Mouse (Mus musculus) liver, postnatal 0 days (tissue): Measurements from ENCODE around the gene Ssr2. TPM values are rescaled to one million over a fixed set of nuclear protein-coding genes. Genes with fewer than 3 reads are reported as not detected.

ENCODE experiments used
- ATAC-seq: fragments of 200-750 bp; cut with Nextera tagmentation; 2 replicates; pipeline ENCODE4 v1.8.0; 2017; ENCODE audit warnings: mild to moderate bottlenecking, moderate library complexity
- DNase-seq: peaks from one replicate; pipeline ENCODE4 v3.0.0-alpha.2; 2016
- H3K27ac ChIP-seq: fragments of 300-500 bp; sonication (generic); 2 replicates; pipeline ENCODE4 v1.5.1; 2014; ENCODE audit warnings: antibody characterized with exemption, moderate library complexity, mild to moderate bottlenecking, low read depth
- H3K27me3 ChIP-seq: fragments of 300-500 bp; sonication (generic); 2 replicates; pipeline ENCODE4 v1.6.1; 2014; ENCODE audit warnings: low read length, control low read depth, mixed read lengths; ENCODE audit not compliant: insufficient read depth
- H3K36me3 ChIP-seq: fragments of 300-500 bp; sonication (generic); replicated peaks from 2 replicates; pipeline ENCODE4 v1.6.1; 2014; ENCODE audit warnings: mild to moderate bottlenecking, control low read depth, low read length, moderate library complexity, mixed read lengths; ENCODE audit not compliant: insufficient read depth
- H3K4me1 ChIP-seq: fragments of 300-500 bp; sonication (generic); 2 replicates; pipeline ENCODE4 v1.6.1; 2014; ENCODE audit warnings: antibody characterized with exemption, mild to moderate bottlenecking, control low read depth; ENCODE audit not compliant: insufficient read depth
- H3K4me2 ChIP-seq: fragments of 300-500 bp; sonication (generic); 2 replicates; pipeline ENCODE4 v1.6.1; 2014; ENCODE audit warnings: low read depth, mild to moderate bottlenecking, low read length, moderate library complexity, mixed read lengths
- H3K4me3 ChIP-seq: fragments of 300-500 bp; sonication (generic); 2 replicates; pipeline ENCODE4 v1.5.1; 2014; ENCODE audit warnings: low read depth, low read length
- H3K9ac ChIP-seq: fragments of 300-500 bp; sonication (generic); replicated peaks from 2 replicates; pipeline ENCODE4 v1.6.1; 2014; ENCODE audit warnings: mild to moderate bottlenecking, moderate library complexity
- H3K9me3 ChIP-seq: fragments of 300-500 bp; sonication (generic); 2 replicates; pipeline ENCODE4 v1.6.1; 2016; ENCODE audit warnings: mild to moderate bottlenecking, control low read depth, low read length, mixed read lengths
- CTCF ChIP-seq: sonication (generic); IDR thresholded peaks from 2 replicates; pipeline ENCODE4 v1.5.1; 2016; ENCODE audit warnings: antibody characterized with exemption, low read depth
- EP300 ChIP-seq: IDR thresholded peaks from 2 replicates; pipeline ENCODE4 v1.6.1; 2016; ENCODE audit warnings: antibody characterized with exemption, low read depth, mild to moderate bottlenecking
- WGBS: fragments of 180-500 bp; shearing (Covaris S2); extraction: QIAGEN DNeasy Blood & Tissue Kit; methylation state at CpG from one replicate; pipeline ENCODE4 v1.1.7; 2014; ENCODE audit not compliant: insufficient replicate concordance; 5-methylcytosine and 5-hydroxymethylcytosine counted together
- polyA plus RNA-seq: library from polyadenylated mRNA; unstranded; fragments of >200 nt; fragmentation: Nextera tagmentation; extraction: Ambion mirVana; gene quantifications from 2 replicates; pipeline ENCODE4 v1.2.1, GENCODE M21; 2015

The Ssr2 gene
- polyA plus RNA-seq, 1 experiment from 2014 or later, result 155 TPM

DNA sequence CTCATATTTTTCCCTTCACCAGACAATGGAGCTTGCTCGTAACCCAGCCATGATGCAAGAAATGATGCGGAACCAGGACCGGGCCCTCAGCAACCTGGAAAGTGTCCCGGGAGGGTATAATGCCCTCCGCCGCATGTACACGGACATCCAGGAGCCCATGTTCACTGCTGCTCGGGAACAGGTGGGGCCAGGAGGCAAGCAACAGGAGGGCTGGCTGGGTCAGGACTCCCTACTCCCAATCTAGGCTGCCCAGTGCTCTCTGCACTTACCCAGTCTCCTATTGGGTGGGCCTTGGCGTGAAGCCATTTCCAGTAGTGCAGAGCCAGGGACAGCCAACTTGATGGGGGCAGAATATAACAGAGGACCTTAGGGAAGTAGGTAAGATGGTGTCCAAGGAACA is 16.1 kb upstream of the Ssr2 start:
- 88% methylated on average over 9 of the region's 9 CpGs for WGBS
- Histone ChIP-seq H3K9ac (no peak overlapping the region), H3K36me3 (peaks cover 59% of the 10 kb centered on the region), H3K9me3 (no peaks in the 10 kb centered on the region), H3K4me3 (no peak overlapping the region), H3K27ac (no peak overlapping the region), H3K27me3 (no peaks in the 10 kb centered on the region), H3K4me1 (peaks cover 6% of the 10 kb centered on the region), H3K4me2 (no peak overlapping the region)
- DNase-seq (no peak), ATAC-seq (no peak)
- no peak for TF ChIP-seq EP300
- no peak for TF ChIP-seq CTCF

DNA sequence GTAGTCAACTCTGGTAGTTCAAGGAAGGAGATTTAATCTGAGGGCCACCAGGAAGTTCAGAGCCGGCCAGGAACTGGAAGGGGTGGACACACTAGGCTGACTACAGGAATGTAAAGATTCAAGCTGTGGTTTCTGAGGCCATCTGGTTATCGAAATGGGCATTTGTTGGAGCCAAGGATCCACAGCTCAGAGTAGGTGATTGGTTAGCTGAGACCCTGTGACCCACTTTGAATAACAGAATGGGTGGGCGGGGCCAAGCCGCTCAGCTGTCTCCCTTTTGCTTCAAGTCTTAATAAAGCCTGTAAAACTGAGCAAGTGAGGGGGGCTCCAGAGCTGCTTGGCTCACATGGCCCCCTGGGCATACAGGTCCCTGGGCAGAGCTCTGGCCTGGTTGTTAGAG is 13.7 kb upstream of the Ssr2 start:
- no peak overlapping the region for H3K9ac ChIP-seq
- H3K27ac ChIP-seq, result no peak overlapping the region
- H3K4me2 ChIP-seq, result no peak overlapping the region
- no peak overlapping the region for H3K4me3 ChIP-seq
- no peaks in the 10 kb centered on the region for H3K9me3 ChIP-seq
- no peaks in the 10 kb centered on the region for H3K27me3 ChIP-seq
- no peak for TF ChIP-seq EP300
- TF ChIP-seq CTCF, result no peak
- peaks cover 5% of the 10 kb centered on the region; the same call in 1 of the 2 replicates for H3K4me1 ChIP-seq
- peaks cover 66% of the 10 kb centered on the region for H3K36me3 ChIP-seq
- ATAC-seq (no peak), DNase-seq (no peak)
- 69% methylated on average over 4 of the region's 4 CpGs for WGBS

DNA sequence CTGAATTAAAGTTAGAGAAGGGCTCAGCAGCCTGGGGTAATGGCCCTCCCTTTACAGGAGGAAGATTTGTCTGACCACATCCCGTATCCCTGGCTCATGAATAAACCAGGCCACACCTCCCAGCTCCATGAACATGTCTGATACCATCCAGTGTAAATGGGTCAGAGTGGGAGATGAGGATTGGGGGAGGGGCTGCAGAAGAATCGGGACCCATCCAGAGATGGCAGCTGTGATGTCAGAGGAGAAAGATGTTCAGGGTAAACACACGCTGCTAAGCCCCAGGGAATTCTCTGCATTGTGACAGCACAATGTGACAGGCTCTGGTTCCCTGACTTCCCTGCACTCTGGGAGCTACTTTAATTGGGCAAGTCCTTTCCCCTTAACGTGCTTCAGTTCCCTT is 12.2 kb upstream of the Ssr2 start:
- no peak for ATAC-seq
- H3K9me3 ChIP-seq, result no peaks in the 10 kb centered on the region

DNA sequence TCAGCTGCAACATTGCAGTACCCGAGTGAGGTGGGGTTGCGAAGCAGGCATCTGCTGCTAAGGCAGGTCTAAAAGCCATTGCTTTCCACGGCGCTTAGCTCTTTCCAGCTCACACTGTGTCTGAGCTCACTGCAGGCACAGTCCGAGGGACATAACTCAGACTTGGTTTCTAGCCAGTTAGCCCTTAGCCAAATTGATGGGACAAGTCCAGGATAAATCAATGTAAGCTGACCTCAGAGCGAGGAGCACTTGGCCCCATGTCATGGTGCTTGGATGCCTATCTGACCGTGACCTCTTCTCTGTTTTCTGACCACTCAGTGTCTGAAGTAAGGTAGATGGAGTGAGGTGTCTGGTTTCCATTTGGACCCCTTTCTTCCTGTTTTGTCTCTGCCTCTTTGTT is 11.7 kb upstream of the Ssr2 start:
- Histone ChIP-seq H3K9ac (no peak overlapping the region), H3K4me1 (peaks cover 16% of the 10 kb centered on the region), H3K27me3 (no peaks in the 10 kb centered on the region), H3K4me2 (0 out of 2 replicates have a peak overlapping the region, but pooled peaks have one; percentile 6), H3K9me3 (no peaks in the 10 kb centered on the region), H3K27ac (peak overlapping the region; percentile 22; the same call in 1 of the 2 replicates), H3K36me3 (peaks cover 68% of the 10 kb centered on the region), H3K4me3 (no peak overlapping the region)
- DNase-seq (peak; percentile 38), ATAC-seq (peak; percentile 83)
- 77% methylated on average over 7 of the region's 7 CpGs for WGBS
- TF ChIP-seq EP300 (no peak), CTCF (no peak)

More for the DNA sequence above, 12.2 kb upstream of the Ssr2 start:
- Histone ChIP-seq H3K36me3 (peaks cover 64% of the 10 kb centered on the region), H3K4me2 (no peak overlapping the region), H3K4me3 (no peak overlapping the region), H3K27me3 (no peaks in the 10 kb centered on the region), H3K4me1 (peaks cover 12% of the 10 kb centered on the region), H3K9ac (no peak overlapping the region), H3K27ac (peak overlapping the region; percentile 22; the same call in 1 of the 2 replicates)
- DNase-seq, result no peak
- TF ChIP-seq EP300 (no peak), CTCF (no peak)
- 78% methylated on average over 4 of the region's 4 CpGs for WGBS

GRCm38 (mm10) chr3:88566116-88566515 is 9.6 kb upstream of the Ssr2 start:
- Histone ChIP-seq H3K4me2 (no peak overlapping the region), H3K27ac (peak overlapping the region; percentile 79), H3K9me3 (no peaks in the 10 kb centered on the region), H3K4me3 (no peak overlapping the region), H3K9ac (no peak overlapping the region), H3K27me3 (no peaks in the 10 kb centered on the region), H3K4me1 (peaks cover 25% of the 10 kb centered on the region), H3K36me3 (peaks cover 54% of the 10 kb centered on the region)
- no peak for DNase-seq
- 73% methylated on average over 3 of the region's 3 CpGs for WGBS
- TF ChIP-seq CTCF (no peak), EP300 (no peak)
- no peak for ATAC-seq

- Histone ChIP-seq H3K27ac (peak overlapping the region; percentile 79), H3K9ac (no peak overlapping the region), H3K36me3 (peaks cover 49% of the 10 kb centered on the region), H3K27me3 (no peaks in the 10 kb centered on the region), H3K9me3 (no peaks in the 10 kb centered on the region), H3K4me3 (no peak overlapping the region), H3K4me2 (no peak overlapping the region), H3K4me1 (peaks cover 25% of the 10 kb centered on the region)
- DNase-seq (no peak), ATAC-seq (peak; percentile 26; the same call in 1 of the 2 replicates)
- no peak for TF ChIP-seq EP300
- TF ChIP-seq CTCF, result no peak
- WGBS, result 79% methylated on average over 4 of the region's 4 CpGs
Observed at GRCm38 (mm10) chr3:88566536-88567061, 9.1 kb upstream of the Ssr2 start.
